Mouse (Mus musculus) T-helper 1 cell (primary cell): ENCODE results near the gene Coq4.

Experiments
- in situ Hi-C: fragments of 300-600 bp; cut with MboI, MseI; formaldehyde crosslinking; loops from one replicate; pipeline ENCODE4 v1.15.1; 2025; ENCODE audit warnings: high pct_unique_total_duplicates

Gene Coq4

DNA sequence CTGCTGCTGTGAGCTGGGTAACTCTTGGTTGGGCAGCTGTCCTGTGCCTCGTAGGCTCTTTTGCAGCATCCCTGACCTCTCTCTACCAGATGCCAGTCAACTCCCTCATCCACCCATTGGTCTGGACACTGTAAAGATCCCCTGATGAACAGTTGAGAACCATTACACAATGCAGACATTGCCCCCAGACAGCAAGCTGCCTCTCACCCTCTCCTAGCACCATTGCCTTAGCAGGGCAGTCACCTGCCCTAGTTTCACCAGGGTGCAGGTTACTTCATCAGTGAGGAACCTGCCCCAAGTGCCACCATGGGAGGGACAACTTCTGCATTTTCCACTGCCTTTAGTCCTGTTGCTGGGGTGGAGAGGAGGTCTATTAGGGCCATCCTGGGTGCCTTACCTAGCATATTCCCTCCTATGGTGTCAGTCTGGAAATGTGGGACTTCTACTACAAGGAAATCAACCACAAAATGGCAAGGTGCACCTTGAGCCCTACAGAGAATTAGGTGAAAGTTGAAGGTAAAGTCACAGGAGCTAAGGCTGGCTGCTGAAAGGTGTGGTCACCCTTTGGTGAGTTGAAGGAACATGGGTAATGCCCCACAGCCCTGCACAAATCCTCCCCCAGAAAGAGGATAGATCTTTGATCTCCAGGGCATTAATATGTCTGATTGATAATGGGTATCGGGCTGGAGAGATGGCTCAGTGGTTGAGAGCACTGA, 5.6 kb downstream of the Coq4 start:
- in situ Hi-C loops: no loop called here

DNA sequence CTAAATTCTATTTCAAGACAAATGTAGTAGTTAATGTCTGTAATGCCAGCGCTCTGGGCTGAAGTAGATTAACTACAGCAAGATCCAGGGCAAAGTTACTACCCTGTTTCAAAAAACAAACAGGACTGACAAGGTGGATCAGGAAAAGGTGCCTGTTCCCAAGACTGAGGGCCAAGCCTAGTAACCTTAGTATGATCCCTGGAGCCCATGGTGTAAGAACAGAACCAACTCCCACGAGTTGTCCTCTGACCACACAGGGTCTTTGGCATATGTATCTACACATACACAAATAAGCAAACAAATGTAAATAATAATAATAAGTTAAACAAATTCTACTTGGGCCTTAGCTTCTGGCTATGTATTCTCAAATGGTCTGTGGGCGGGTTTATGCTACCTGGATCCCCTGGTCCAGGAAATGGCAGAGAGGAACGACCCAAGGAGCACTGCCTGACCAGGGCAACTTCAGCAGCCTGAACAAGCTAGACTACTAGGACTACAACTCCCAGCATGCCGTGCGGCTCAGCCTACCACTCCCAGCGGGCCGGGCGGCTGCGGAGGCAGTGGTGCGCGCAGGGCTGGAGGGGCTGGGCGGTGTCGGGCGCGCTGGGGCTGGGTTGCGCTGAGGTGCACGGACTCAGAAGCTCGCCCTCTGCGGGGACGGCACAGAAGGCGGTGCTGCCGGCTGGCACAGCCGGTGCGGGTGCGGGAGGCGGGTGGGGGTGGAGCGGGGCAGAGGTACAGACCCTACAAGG, 15.0 kb downstream of the Coq4 start, which contains the start of gene Slc27a4:
Slc27a4 (plus strand) TSS at position 560 of the 752 bp plus-strand sequence.
- in situ Hi-C loops: no loop called here

DNA sequence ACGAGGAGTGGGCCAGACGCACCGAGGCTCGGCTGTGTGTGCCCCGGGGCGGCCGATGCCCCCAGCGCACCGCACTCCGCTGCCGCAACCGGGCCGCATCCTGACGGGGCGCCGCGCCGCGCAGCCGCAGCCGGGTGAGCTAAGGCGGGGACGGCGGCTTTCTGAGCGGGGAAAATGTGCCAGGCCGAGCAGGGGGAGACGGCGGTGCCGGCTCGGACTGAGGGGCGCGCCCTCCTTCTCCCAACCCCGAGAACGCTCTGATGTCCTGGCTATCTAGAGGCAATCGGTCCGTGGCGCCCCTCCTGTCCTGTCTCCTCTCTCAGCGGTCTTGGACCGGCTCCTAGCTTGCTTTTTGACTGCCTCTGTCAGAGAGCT, 15.5 kb downstream of the Coq4 start:
- in situ Hi-C loops: no loop called here

DNA sequence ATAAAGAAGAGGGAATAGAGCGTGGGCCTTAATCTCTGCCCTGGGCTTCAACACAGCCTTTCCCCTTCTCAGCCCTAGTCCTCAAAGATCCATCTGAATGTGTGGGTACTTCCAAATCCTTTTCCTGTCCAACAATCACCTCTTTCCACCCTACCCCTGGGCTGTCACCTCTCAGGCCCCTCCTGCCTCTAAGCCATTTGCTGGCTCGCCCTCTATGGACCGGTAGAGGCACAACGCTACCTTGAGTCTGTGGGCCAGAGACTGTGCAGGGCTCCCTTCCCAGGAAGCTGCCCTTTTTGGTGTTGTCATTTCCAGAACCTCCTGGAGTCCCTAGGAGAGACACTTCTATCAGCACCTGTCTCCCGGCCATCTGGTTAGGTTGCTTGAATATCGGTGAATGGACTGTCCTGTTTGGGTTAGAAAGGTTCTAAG, 16.1 kb downstream of the Coq4 start:
- in situ Hi-C loops: no loop called here

DNA sequence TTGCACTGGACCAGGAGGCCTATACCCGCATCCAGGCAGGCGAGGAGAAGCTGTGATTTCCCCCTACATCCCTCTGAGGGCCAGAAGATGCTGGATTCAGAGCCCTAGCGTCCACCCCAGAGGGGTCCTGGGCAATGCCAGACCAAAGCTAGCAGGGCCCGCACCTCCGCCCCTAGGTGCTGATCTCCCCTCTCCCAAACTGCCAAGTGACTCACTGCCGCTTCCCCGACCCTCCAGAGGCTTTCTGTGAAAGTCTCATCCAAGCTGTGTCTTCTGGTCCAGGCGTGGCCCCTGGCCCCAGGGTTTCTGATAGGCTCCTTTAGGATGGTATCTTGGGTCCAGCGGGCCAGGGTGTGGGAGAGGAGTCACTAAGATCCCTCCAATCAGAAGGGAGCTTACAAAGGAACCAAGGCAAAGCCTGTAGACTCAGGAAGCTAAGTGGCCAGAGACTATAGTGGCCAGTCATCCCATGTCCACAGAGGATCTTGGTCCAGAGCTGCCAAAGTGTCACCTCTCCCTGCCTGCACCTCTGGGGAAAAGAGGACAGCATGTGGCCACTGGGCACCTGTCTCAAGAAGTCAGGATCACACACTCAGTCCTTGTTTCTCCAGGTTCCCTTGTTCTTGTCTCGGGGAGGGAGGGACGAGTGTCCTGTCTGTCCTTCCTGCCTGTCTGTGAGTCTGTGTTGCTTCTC, 28.5 kb downstream of the Coq4 start:
- in situ Hi-C loops: loop anchor here (5.0 kb wide), 1 partner anchor 51 kb away; the partner anchor contains the start of gene Cercam

DNA sequence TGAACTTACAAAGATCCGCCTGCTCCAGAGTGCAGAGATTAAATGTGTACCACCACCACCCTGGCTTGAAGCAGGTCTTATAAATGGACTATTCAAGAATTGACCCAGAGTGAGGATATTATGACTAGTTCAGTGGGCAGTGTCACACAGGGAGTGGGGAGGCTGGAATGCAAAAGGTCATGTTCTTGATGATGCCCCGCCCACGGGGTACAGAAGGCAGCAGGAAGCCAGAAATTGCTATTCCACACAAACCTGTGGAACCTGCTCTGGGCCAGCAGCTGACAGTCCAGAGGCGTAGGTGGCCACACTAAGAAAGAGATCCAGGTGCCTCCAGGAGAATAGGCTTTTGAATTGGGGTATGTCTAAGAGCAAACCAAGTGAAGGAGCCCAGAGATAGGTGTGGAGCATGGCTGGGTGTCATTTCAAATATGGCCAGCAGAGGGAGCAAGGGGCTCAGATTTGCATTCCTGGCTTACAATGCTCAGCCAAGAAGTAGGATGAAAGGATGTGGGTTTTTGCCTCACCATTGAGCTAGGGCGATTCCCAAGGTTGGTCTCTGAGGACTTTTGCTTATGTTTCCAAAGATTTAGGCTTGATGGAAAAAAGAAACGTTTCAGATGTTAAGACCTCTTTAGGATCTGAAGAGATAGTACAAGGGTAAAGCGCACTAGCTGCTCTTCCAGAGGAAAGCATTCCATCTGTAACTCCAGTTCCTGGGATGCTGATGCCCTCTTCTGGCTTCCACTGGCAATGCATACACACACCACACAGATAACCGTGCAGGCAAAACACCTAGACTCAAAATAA, 30.3 kb downstream of the Coq4 start:
- in situ Hi-C loops: loop anchor here (5.0 kb wide), 1 partner anchor 50 kb away; the partner anchor contains the start of gene Cercam

DNA sequence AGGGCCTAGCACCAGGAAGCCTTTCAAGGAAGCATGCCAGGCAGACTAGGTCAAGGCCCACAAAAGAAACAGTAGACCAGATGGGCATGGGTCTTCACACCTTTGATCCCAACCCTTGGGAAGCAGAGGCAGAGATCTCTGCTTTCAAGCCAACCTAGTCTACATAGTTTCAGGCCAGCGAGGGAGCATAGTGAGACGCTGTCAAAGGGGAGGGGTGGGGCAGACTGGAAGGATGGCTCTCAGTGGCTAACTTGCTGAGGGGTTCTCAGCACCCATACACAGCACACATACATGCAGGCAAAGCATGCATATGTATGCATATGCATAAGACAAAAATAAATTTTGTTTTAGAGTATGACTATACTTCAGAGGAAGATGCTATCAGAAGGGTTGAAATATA, 32.1 kb downstream of the Coq4 start:
- in situ Hi-C loops: loop anchor here (5.0 kb wide), 1 partner anchor 48 kb away; the partner anchor contains the start of gene Cercam

DNA sequence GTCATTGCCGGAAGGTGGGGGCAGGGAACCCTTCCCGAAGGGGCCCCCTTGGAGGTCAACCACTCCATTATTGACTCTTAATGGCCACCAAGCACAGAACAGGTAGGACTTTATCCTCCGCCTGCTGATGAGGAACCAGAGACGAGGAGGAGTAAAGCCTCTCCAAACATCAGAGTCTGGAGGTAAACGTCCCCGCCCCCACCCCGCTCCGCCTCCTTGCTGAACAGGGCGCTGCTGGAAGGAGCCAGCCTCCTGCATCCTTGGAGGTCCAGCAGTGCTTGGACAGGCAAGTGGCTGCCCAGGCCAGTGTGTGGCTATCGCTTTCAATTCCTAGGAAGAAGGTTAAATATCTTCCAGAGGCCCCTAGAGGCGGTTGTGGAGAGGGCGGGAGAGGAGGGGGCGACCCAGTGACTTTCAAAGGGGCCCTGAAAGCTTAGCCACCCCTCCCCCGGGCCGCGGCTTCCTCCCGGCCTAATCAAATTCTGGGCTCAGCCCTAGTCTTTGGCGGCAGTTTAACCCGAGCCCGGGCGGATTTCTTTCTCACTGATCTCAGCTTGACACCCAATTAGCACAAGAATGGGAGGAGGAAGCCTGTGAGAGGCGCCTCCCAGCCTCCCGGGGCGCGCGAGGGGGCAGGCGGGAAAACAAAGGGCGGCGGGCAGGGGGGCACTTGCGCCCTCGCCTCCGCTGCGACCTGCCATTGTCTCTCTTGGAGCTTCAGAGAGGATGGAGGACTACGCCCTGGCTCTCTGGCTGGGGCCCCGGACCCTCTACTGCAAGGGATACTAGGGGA, 32.9 kb downstream of the Coq4 start, which contains the start of gene Urm1:
Urm1 (plus strand) TSS at position 51 of the 793 bp plus-strand sequence.
- in situ Hi-C loops: no loop called here

DNA sequence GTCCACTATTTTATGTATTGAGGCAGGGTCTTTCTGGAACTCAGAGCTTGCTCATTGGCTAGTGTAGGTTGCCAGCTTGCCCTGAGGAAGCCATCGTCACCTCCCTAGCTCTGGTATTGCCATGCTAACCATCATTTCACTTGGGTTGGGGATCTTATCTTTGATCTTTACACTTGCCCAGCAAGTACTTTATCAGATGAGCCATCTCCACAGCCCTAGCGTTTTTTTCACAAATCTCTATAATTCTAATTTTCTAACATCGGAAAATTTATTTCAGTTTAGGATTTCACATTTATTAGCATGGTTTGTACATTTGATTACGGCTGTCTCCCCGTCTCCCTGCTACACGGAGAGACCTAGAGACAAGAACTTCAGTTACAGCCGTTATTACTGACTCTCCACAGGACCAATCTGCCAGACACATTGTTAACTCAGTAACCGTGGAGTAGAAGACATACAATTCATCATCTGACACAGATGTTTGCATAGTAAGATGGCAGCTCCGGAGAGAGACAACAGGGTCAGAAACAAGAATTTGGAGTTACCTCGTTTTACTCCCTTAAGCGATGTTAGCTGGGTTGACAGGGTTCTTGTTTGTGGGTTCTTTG, 39.1 kb downstream of the Coq4 start:
- in situ Hi-C loops: no loop called here

DNA sequence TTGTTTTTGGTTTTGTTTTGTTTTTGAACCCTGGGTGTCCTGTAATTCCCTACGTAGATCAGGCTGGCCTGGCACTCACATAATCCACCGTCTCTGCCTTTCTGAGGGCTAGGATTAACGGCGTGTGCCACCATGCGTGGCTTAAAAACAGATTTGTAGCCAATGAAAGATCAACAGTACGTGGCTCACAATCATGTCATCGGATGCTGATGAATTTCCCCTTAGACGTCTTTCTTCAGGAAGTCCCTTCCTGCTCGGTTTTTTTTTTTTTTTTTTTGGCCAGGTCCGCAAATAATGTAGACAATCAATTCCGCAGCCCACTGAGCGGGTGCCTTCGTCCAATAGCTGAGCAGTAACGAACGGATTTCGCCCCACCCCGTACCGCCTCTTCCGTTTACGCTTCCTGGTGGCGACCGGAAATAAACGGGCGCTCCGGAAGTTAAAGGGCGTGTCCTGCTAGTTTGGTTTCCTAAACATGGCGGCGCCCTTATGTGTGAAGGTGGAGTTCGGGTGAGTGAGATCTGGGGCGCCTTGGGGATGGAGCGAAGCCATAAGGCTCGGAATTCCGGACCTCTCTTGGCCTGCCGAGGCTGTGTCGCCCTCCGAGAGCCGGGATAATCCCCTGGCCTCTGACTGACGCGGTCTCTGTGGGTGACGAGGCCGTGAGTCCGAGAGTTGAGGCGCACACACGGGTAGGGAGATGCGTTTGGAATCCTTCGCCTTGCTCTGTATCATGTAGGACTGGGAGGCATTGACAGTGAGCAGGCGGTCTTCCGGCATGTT, 39.8 kb downstream of the Coq4 start:
- in situ Hi-C loops: no loop called here

DNA sequence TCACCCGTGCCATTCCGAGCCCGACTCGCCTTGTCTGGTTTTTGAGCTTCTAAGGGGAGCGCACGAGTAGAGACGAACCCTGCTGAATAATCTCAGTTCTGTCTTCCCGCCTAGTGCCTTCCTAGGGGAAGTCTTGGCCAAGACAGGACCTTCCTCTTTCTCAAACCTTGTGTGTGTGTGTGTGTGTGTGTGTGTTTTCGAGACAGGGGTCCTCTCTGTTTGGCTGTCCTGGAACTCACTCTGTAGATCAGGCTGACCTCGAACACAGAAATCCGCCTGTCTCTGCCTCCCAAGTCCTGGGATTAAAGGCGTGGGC, 40.4 kb downstream of the Coq4 start:
- in situ Hi-C loops: no loop called here

DNA sequence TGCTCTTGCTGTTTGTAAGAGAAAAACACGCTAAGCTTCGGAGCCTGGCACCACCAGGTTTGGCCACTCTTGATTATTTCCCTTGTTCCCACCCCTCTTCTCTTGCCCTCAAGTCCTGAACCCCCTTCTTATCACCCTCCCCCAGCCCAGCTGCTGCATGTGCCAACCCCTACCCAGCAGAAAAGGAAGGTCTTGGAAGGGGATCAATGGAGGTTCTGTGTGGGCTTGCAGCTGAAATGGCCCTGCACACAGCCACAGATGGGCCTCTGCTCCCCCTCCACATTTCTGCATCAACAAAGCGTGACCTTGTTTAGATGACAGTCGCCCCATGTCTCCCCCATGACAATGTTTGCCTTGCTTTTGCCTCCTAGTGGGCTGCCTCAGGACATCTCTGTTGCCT, 43.8 kb downstream of the Coq4 start:
- in situ Hi-C loops: no loop called here

DNA sequence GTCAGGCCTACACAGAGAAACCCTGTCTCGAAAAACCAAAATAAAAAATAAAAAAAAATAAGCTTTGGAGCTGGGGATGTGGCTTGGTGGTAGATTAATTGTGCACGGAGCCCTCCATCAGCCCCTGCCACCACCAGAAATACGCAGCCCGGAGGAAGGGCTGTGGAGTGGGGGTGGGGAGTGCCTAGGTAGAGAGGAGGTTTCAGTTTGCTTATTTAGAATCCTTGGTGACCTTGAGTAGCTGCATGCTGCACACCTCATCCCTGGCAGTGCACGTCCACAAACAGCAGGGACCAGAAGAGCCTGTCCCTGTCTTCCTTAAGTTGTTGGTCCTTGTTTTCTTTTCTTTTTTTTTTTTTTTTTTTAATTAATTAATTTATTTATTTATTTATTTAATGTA, 46.5 kb downstream of the Coq4 start:
- in situ Hi-C loops: no loop called here

DNA sequence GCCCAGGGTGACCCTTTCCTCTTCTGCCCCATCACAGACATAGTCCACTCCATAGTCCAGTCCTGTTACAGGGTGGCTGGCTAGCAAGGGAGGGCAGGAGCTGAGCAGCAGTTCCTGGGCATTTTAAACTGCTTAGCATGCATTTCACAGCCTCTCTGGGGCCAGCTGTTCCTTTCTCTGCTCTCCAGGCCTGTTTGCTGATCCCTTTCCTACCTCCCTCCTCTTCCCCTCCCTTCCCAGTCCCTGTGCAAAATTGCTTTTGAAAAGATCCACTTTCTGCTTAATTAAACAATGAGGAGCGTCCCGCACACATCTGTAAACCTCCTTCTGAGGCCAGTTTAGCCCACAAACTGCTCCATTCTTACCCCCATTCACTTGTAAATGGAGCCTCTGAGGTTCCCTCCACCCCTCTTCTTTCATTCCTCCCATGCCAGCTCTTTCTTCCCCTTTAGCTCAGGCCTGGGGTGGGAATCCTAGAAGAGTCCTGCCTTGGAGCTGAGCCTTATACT, 48.2 kb downstream of the Coq4 start:
- in situ Hi-C loops: no loop called here

DNA sequence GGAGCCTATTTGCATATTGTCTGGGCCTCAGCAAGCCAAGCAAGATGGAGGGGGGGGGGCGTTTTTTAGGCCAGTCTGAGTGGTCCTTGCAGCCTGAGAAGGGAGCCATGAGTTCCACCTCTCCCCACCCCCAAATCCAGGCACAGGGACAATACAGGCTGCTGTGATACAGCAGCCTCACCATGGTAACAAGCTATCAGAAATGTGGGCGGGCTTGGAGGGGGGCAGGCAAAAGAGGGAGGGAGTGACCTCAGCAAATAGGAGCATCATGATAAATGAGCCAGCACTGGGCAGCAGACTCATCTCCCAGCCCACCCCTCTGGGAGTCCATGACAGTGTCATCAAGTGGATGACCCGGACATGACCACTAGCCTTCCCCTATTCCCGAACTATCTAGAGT, 52.2 kb downstream of the Coq4 start:
- in situ Hi-C loops: no loop called here

DNA sequence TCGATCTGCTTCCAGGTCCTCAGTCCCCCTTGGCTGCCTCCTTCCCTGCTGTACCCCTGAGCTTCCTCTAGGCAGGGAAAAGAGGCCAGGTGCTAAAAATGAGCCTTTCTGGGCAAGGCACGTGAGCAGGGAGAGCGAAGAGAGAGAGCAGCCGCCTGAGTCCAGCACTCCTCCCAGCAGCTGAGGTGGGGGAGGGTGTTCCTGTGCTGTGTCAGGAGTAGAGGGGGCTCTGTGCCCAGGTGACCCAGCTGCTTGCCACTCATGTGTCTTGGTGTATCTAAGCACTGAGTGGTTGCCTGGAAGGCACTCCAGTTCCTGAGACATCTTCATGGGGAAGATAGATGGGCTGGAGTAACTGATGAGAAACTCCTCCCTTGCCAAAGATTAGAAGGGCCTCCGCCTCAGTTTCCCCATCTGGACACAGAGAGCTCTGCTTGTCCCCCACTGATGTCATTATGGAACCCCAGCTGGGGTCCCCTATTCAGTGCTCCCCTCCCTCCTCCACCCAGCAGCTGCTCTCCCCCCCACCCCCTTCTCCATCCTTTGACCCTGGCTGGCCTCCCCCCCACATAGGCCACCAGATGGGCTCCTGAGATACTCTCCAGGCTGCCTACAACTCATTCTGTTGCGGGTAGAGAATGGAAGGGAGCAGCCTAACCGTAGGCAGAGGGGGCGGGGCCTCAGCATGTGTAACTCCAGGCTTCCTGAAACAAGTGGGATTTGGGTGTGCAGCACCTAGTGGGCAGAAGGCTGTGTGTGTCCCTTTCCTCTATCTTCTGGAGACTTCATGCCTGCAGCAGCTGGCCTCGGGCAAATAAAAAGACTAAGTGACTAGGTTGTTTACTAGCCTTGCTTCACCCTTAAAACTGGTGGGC, 56.2 kb downstream of the Coq4 start:
- in situ Hi-C loops: no loop called here

DNA sequence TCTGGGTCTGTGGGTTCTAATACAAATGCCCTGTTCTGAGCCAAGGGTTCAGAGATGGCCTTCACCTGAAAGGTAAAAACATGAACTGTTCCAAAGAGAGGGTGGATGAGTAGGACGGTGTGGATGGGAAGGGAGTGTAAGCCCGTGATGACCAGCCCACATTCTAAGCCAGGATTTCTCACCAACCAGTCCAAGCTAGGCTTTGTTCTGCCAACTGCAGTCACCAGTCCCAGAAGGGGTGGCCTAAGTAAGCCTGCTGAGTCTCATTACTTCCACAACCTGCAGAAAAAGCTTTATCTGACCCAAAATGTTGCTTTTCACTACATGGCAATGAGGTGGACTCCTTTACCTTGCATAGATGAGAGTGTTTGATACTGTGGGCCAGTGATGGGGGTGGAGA, 56.8 kb downstream of the Coq4 start:
- in situ Hi-C loops: no loop called here

DNA sequence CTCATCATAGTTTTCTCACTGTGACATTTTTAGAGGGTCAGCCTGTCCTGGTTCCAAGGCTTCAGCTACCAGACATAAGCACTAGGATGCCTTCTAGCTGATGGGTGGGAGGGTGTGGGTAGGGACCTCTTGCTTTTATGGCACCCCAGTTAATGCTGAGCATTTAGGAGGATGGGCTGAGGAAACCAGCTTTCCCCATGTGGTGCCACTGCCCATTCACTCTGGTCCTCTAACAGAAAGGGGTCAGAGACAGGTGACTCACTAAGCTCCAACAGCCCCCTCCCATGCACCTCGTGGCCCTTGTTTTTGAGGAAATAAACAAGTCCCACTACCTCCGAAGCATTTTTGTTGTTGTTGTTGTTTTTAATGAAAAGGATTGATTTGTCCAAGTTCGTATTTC, 57.4 kb downstream of the Coq4 start:
- in situ Hi-C loops: no loop called here
